Mouse (Mus musculus) cortical plate, adult 2 months (tissue): ENCODE measurements around the gene Slc2a6. TPM values are rescaled to one million over a fixed set of nuclear protein-coding genes. Genes with fewer than 3 reads are reported as not detected.

Source experiments
- H3K27ac ChIP-seq: fragments of 200-500 bp; 2 replicates; pipeline ENCODE4 v1.5.1; 2012; ENCODE audit warnings: low read length, control low read depth, inconsistent platforms; ENCODE audit not compliant: insufficient read depth
- H3K4me1 ChIP-seq: fragments of 200-500 bp; 2 replicates; pipeline ENCODE4 v1.6.1; 2011; ENCODE audit warnings: low read length; ENCODE audit not compliant: control insufficient read depth, insufficient read depth
- H3K4me3 ChIP-seq: fragments of 200-500 bp; 2 replicates; pipeline ENCODE4 v1.5.1; 2011; ENCODE audit warnings: mild to moderate bottlenecking, low read length, control low read depth; ENCODE audit not compliant: insufficient read depth
- CTCF ChIP-seq: fragments of 200-500 bp; IDR thresholded peaks from 2 replicates; pipeline ENCODE4 v1.5.1; 2011; ENCODE audit warnings: mild to moderate bottlenecking, control low read depth, low read length; ENCODE audit not compliant: insufficient read depth; ENCODE audit errors: extremely low read depth
- POLR2A ChIP-seq: fragments of 200-500 bp; IDR thresholded peaks from 2 replicates; pipeline ENCODE4 v1.6.1; 2011; ENCODE audit warnings: mild to moderate bottlenecking, low read length, control low read depth; ENCODE audit not compliant: insufficient read depth; ENCODE audit errors: extremely low read depth
- polyA plus RNA-seq: library from polyadenylated mRNA; depleted of rRNA; stranded (reverse); fragments of >200 nt; gene quantifications from 2 replicates; pipeline ENCODE4 v1.2.3, GENCODE M21; 2012

The Slc2a6 gene
- polyA plus RNA-seq, 1 experiment = 43.2 TPM

- no peaks in the 10 kb centered on the region for H3K4me1 ChIP-seq
- no peak overlapping the region for H3K27ac ChIP-seq
- TF ChIP-seq CTCF = peak; percentile 95
- TF ChIP-seq POLR2A = no peak
- H3K4me3 ChIP-seq = no peak overlapping the region
These were observed 10.8 kb upstream of the Slc2a6 start for GRCm38 (mm10) chr2:27038596-27038995.

- TF ChIP-seq CTCF (no peak), POLR2A (no peak)
- no peak overlapping the region for H3K27ac ChIP-seq
- H3K4me1 ChIP-seq = no peaks in the 10 kb centered on the region
- H3K4me3 ChIP-seq = no peak overlapping the region
These were observed 9.2 kb upstream of the Slc2a6 start for GRCm38 (mm10) chr2:27037008-27037407.

- H3K4me3 ChIP-seq = no peak overlapping the region
- TF ChIP-seq POLR2A (no peak), CTCF (no peak)
These were observed 8.2 kb upstream of the Slc2a6 start for GRCm38 (mm10) chr2:27036003-27036402.

GRCm38 (mm10) chr2:27032361-27032760 lies 4.6 kb upstream of the Slc2a6 start:
- Histone ChIP-seq H3K4me3 (no peak overlapping the region), H3K4me1 (0 out of 2 replicates have a peak, but pooled peaks cover 2% of the 10 kb centered on the region), H3K27ac (no peak overlapping the region)
- no peak for TF ChIP-seq POLR2A
- no peak for TF ChIP-seq CTCF

More at GRCm38 (mm10) chr2:27036003-27036402, 8.2 kb upstream of the Slc2a6 start:
- H3K4me1 ChIP-seq = no peaks in the 10 kb centered on the region
- H3K27ac ChIP-seq = no peak overlapping the region

- Histone ChIP-seq H3K4me1 (0 out of 2 replicates have a peak, but pooled peaks cover 2% of the 10 kb centered on the region), H3K27ac (no peak overlapping the region), H3K4me3 (peak overlapping the region; percentile 58)
- TF ChIP-seq CTCF = no peak
- TF ChIP-seq POLR2A = no peak
These were observed 728 bp upstream of the Slc2a6 start for GRCm38 (mm10) chr2:27028437-27029015.

- 0 out of 2 replicates have a peak, but pooled peaks cover 2% of the 10 kb centered on the region for H3K4me1 ChIP-seq
- H3K4me3 ChIP-seq = peak overlapping the region; percentile 58
- no peak for TF ChIP-seq CTCF
- no peak for TF ChIP-seq POLR2A
- no peak overlapping the region for H3K27ac ChIP-seq
These were observed 761 bp downstream of the Slc2a6 start for GRCm38 (mm10) chr2:27026857-27027617.

GRCm38 (mm10) chr2:27026332-27026731 lies 1.5 kb downstream of the Slc2a6 start:
- TF ChIP-seq POLR2A (no peak), CTCF (no peak)
- no peak overlapping the region for H3K27ac ChIP-seq
- H3K4me1 ChIP-seq = 0 out of 2 replicates have a peak, but pooled peaks cover 2% of the 10 kb centered on the region
- H3K4me3 ChIP-seq = peak overlapping the region; percentile 58; the same call in 1 of the 2 replicates

GRCm38 (mm10) chr2:27025545-27025944 lies 2.3 kb downstream of the Slc2a6 start:
- 0 out of 2 replicates have a peak, but pooled peaks cover 2% of the 10 kb centered on the region for H3K4me1 ChIP-seq
- TF ChIP-seq CTCF (no peak), POLR2A (no peak)
- no peak overlapping the region for H3K27ac ChIP-seq
- H3K4me3 ChIP-seq = no peak overlapping the region

- Histone ChIP-seq H3K4me1 (0 out of 2 replicates have a peak, but pooled peaks cover 2% of the 10 kb centered on the region), H3K4me3 (no peak overlapping the region), H3K27ac (no peak overlapping the region)
- TF ChIP-seq POLR2A (no peak), CTCF (no peak)
These were observed 3.7 kb downstream of the Slc2a6 start for GRCm38 (mm10) chr2:27024136-27024535.

GRCm38 (mm10) chr2:27022612-27023011 lies 5.2 kb downstream of the Slc2a6 start:
- no peak overlapping the region for H3K4me3 ChIP-seq
- no peak overlapping the region for H3K27ac ChIP-seq
- H3K4me1 ChIP-seq = no peaks in the 10 kb centered on the region
- no peak for TF ChIP-seq CTCF
- peak; percentile 3; the same call in 1 of the 2 replicates for TF ChIP-seq POLR2A
